Mouse (Mus musculus): ENCODE results near the gene Rnf133. TPM values are rescaled to one million over a fixed set of nuclear protein-coding genes. Genes with fewer than 3 reads are reported as not detected.
A peak's percentile ranks its signal among the peaks of the same experiment; 100 is the strongest.

Rnf133 gene
- polyA plus RNA-seq (2015; fragmentation: Nextera tagmentation; extraction: Ambion mirVana) = not detected in 2 replicates

DNA sequence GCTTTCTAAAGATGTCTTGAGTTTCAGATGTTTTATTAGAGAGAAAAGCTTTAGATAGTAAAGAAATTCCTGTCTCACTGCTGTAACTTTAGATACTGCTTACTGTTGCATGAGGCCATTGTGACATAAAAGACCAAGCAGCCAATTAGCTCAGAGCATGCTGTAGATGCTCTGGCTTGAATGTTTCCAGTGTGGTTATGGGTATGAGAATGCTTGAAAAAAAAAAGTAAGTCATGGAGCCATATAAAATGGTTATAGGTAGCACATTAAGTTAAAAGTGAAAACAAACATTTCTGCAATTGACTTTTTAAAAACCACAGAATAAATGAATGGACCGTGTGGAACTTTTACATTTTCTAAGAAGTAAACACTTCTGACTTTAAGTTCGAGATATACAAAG, at the start of gene Rnf133:
Rnf133 (minus strand) TSS at position 101 of the 400 bp plus-strand sequence.
- ATAC-seq = no peak
- Histone ChIP-seq H3K4me3 (replicated peaks; ENCODE audit: low read length) (no peak within 1 kb of the TSS), H3K27me3 (replicated peaks; ENCODE audit: control insufficient read depth, insufficient read depth, low read length) (no peaks in the 10 kb centered on the region), H3K4me2 (ENCODE audit: low read length) (no peak within 1 kb of the TSS), H3K4me1 (replicated peaks; ENCODE audit: control insufficient read depth, insufficient read depth, low read length) (no peaks in the 10 kb centered on the region), H3K27ac (ENCODE audit: low read length) (no peak within 1 kb of the TSS), H3K36me3 (ENCODE audit: control insufficient read depth, insufficient read depth) (no peaks in the 10 kb centered on the region), H3K9ac (replicated peaks; ENCODE audit: low read depth, low read length) (no peak within 1 kb of the TSS), H3K9me3 (ENCODE audit: control insufficient read depth, low read length) (no peaks in the 10 kb centered on the region)
- WGBS = 93% methylated on average over 2 of the region's 2 CpGs

DNA sequence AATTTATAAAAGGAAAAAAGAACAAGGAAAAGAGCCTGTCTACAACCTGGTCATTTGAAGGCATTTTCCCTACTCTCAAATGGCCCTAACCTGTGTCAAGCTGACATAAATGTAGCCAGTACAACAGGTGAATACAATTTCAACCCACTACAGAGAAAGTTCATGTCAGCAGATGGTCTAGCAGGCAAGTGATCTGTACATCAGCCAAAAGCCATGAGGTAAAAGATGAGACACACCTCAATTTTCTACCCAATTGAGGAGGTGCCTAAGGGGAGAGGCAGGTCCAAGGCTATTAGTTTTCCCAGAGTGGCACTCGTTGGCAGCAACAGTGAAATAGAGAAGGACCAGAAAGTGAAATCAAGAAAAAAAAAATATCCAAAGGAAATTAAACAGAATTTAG, 28.1 kb upstream of the Rnf133 start:
- H3K9me3 ChIP-seq (ENCODE audit: control insufficient read depth, low read length) = no peaks in the 10 kb centered on the region
- ATAC-seq = no peak
- no peaks in the 10 kb centered on the region for H3K4me1 ChIP-seq (replicated peaks; ENCODE audit: control insufficient read depth, insufficient read depth, low read length)
- no peaks in the 10 kb centered on the region for H3K27me3 ChIP-seq (replicated peaks; ENCODE audit: control insufficient read depth, insufficient read depth, low read length)
- H3K4me3 ChIP-seq (replicated peaks; ENCODE audit: low read length) = no peak overlapping the region
- no peak overlapping the region for H3K9ac ChIP-seq (replicated peaks; ENCODE audit: low read depth, low read length)
- H3K36me3 ChIP-seq (ENCODE audit: control insufficient read depth, insufficient read depth) = no peaks in the 10 kb centered on the region
- no peak overlapping the region for H3K4me2 ChIP-seq (ENCODE audit: low read length)
- WGBS = 77% methylated on average over 1 of the region's 1 CpGs
- no peak overlapping the region for H3K27ac ChIP-seq (ENCODE audit: low read length)

GRCm38 (mm10) chr6:23655036-23655435, 4.9 kb upstream of the Rnf133 start, which contains the start of gene Rnf148:
Gene Rnf148, minus strand, starts transcription at chr6:23655136.
- Histone ChIP-seq H3K4me2 (ENCODE audit: low read length) (no peak within 1 kb of the TSS), H3K4me3 (replicated peaks; ENCODE audit: low read length) (no peak within 1 kb of the TSS), H3K36me3 (ENCODE audit: control insufficient read depth, insufficient read depth) (no peaks in the 10 kb centered on the region), H3K27ac (ENCODE audit: low read length) (no peak within 1 kb of the TSS), H3K9ac (replicated peaks; ENCODE audit: low read depth, low read length) (no peak within 1 kb of the TSS), H3K4me1 (replicated peaks; ENCODE audit: control insufficient read depth, insufficient read depth, low read length) (no peaks in the 10 kb centered on the region), H3K9me3 (ENCODE audit: control insufficient read depth, low read length) (no peaks in the 10 kb centered on the region), H3K27me3 (replicated peaks; ENCODE audit: control insufficient read depth, insufficient read depth, low read length) (no peaks in the 10 kb centered on the region)
- ATAC-seq = no peak
- WGBS = 90% methylated on average over 2 of the region's 2 CpGs

- no peaks in the 10 kb centered on the region for H3K36me3 ChIP-seq (ENCODE audit: control insufficient read depth, insufficient read depth)
- no peaks in the 10 kb centered on the region for H3K27me3 ChIP-seq (replicated peaks; ENCODE audit: control insufficient read depth, insufficient read depth, low read length)
- H3K9ac ChIP-seq (replicated peaks; ENCODE audit: low read depth, low read length) = no peak overlapping the region
- no peak for ATAC-seq
- H3K4me1 ChIP-seq (replicated peaks; ENCODE audit: control insufficient read depth, insufficient read depth, low read length) = no peaks in the 10 kb centered on the region
- 88% methylated on average over 8 of the region's 8 CpGs for WGBS
- H3K4me3 ChIP-seq (replicated peaks; ENCODE audit: low read length) = no peak overlapping the region
- H3K4me2 ChIP-seq (ENCODE audit: low read length) = no peak overlapping the region
- H3K27ac ChIP-seq (ENCODE audit: low read length) = no peak overlapping the region
- H3K9me3 ChIP-seq (ENCODE audit: control insufficient read depth, low read length) = no peaks in the 10 kb centered on the region
These were observed 1.4 kb downstream of the Rnf133 start for GRCm38 (mm10) chr6:23648732-23649131.

- no peaks in the 10 kb centered on the region for H3K9me3 ChIP-seq (ENCODE audit: control insufficient read depth, low read length)
- no peaks in the 10 kb centered on the region for H3K36me3 ChIP-seq (ENCODE audit: control insufficient read depth, insufficient read depth)
- H3K4me2 ChIP-seq (ENCODE audit: low read length) = no peak overlapping the region
- ATAC-seq = no peak
- no peak overlapping the region for H3K9ac ChIP-seq (replicated peaks; ENCODE audit: low read depth, low read length)
- H3K4me1 ChIP-seq (replicated peaks; ENCODE audit: control insufficient read depth, insufficient read depth, low read length) = no peaks in the 10 kb centered on the region
- no peak overlapping the region for H3K27ac ChIP-seq (ENCODE audit: low read length)
- 51% methylated on average over 7 of the region's 7 CpGs for WGBS
- H3K4me3 ChIP-seq (replicated peaks; ENCODE audit: low read length) = no peak overlapping the region
- H3K27me3 ChIP-seq (replicated peaks; ENCODE audit: control insufficient read depth, insufficient read depth, low read length) = no peaks in the 10 kb centered on the region
These were observed 2.4 kb downstream of the Rnf133 start for GRCm38 (mm10) chr6:23647627-23648247.

- no peaks in the 10 kb centered on the region for H3K9me3 ChIP-seq (ENCODE audit: control insufficient read depth, low read length)
- no peaks in the 10 kb centered on the region for H3K27me3 ChIP-seq (replicated peaks; ENCODE audit: control insufficient read depth, insufficient read depth, low read length)
- H3K4me1 ChIP-seq (replicated peaks; ENCODE audit: control insufficient read depth, insufficient read depth, low read length) = no peaks in the 10 kb centered on the region
- 57% methylated on average over 3 of the region's 3 CpGs for WGBS
- no peak overlapping the region for H3K4me2 ChIP-seq (ENCODE audit: low read length)
- H3K36me3 ChIP-seq (ENCODE audit: control insufficient read depth, insufficient read depth) = no peaks in the 10 kb centered on the region
- no peak overlapping the region for H3K9ac ChIP-seq (replicated peaks; ENCODE audit: low read depth, low read length)
- no peak overlapping the region for H3K4me3 ChIP-seq (replicated peaks; ENCODE audit: low read length)
- 0 out of 2 replicates have a peak, but pooled peaks have one; percentile 28 for ATAC-seq
- no peak overlapping the region for H3K27ac ChIP-seq (ENCODE audit: low read length)
These were observed 13.0 kb downstream of the Rnf133 start for GRCm38 (mm10) chr6:23637081-23637480.

- H3K36me3 ChIP-seq (ENCODE audit: control insufficient read depth, insufficient read depth) = no peaks in the 10 kb centered on the region
- H3K9me3 ChIP-seq (ENCODE audit: control insufficient read depth, low read length) = no peaks in the 10 kb centered on the region
- WGBS = 83% methylated on average over 3 of the region's 3 CpGs
- no peaks in the 10 kb centered on the region for H3K4me1 ChIP-seq (replicated peaks; ENCODE audit: control insufficient read depth, insufficient read depth, low read length)
- ATAC-seq = no peak
- H3K27me3 ChIP-seq (replicated peaks; ENCODE audit: control insufficient read depth, insufficient read depth, low read length) = no peaks in the 10 kb centered on the region
- no peak overlapping the region for H3K27ac ChIP-seq (ENCODE audit: low read length)
- H3K9ac ChIP-seq (replicated peaks; ENCODE audit: low read depth, low read length) = no peak overlapping the region
- H3K4me3 ChIP-seq (replicated peaks; ENCODE audit: low read length) = no peak overlapping the region
- H3K4me2 ChIP-seq (ENCODE audit: low read length) = no peak overlapping the region
These were observed 14.9 kb downstream of the Rnf133 start for GRCm38 (mm10) chr6:23635208-23635607.

GRCm38 (mm10) chr6:23634016-23634415, 16.1 kb downstream of the Rnf133 start:
- ATAC-seq = no peak
- Histone ChIP-seq H3K9me3 (ENCODE audit: control insufficient read depth, low read length) (no peaks in the 10 kb centered on the region), H3K9ac (replicated peaks; ENCODE audit: low read depth, low read length) (no peak overlapping the region), H3K36me3 (ENCODE audit: control insufficient read depth, insufficient read depth) (no peaks in the 10 kb centered on the region), H3K4me2 (ENCODE audit: low read length) (no peak overlapping the region), H3K4me1 (replicated peaks; ENCODE audit: control insufficient read depth, insufficient read depth, low read length) (no peaks in the 10 kb centered on the region), H3K27ac (ENCODE audit: low read length) (no peak overlapping the region), H3K4me3 (replicated peaks; ENCODE audit: low read length) (no peak overlapping the region), H3K27me3 (replicated peaks; ENCODE audit: control insufficient read depth, insufficient read depth, low read length) (no peaks in the 10 kb centered on the region)
- WGBS = 80% methylated on average over 9 of the region's 9 CpGs

DNA sequence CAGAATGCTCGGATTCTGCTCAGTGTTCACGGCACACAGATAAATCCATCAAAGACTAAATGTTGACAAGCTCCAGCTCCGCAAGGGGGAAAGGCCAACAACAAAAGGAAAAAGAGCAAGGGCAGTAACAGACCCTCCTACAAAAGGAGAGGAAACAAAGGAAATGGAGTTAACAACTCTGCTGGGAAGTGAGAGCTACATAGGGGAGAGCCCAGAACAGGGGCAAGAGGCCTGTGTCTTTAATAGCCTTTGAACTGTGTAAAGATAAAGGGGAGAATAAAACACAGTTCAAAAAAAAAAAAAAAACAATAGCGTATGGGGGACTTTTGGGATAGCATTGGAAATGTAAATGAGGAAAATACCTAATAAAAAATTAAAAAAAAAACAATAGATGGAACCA, 19.6 kb downstream of the Rnf133 start:
- Histone ChIP-seq H3K27ac (ENCODE audit: low read length) (no peak overlapping the region), H3K27me3 (replicated peaks; ENCODE audit: control insufficient read depth, insufficient read depth, low read length) (no peaks in the 10 kb centered on the region), H3K4me2 (ENCODE audit: low read length) (no peak overlapping the region), H3K9me3 (ENCODE audit: control insufficient read depth, low read length) (no peaks in the 10 kb centered on the region), H3K4me3 (replicated peaks; ENCODE audit: low read length) (no peak overlapping the region), H3K9ac (replicated peaks; ENCODE audit: low read depth, low read length) (no peak overlapping the region), H3K36me3 (ENCODE audit: control insufficient read depth, insufficient read depth) (no peaks in the 10 kb centered on the region), H3K4me1 (replicated peaks; ENCODE audit: control insufficient read depth, insufficient read depth, low read length) (no peaks in the 10 kb centered on the region)
- 4% methylated on average over 4 of the region's 4 CpGs for WGBS
- no peak for ATAC-seq
